Mouse (Mus musculus) E14TG2a.4 (cell line): ENCODE measurements around the gene Arhgap5.
A peak's percentile ranks its signal among the peaks of the same experiment; 100 is the strongest.

Source experiments
- H3K27me3 ChIP-seq: 2 replicates; pipeline ENCODE4 v1.6.1; 2014; ENCODE audit warnings: low read length, control low read depth; ENCODE audit not compliant: insufficient read depth
- H3K36me3 ChIP-seq: 2 replicates; pipeline ENCODE4 v1.6.1; 2014; ENCODE audit warnings: low read length, control low read depth; ENCODE audit not compliant: insufficient read depth
- H3K4me1 ChIP-seq: replicated peaks from 2 replicates; pipeline ENCODE4 v1.6.1; 2014; ENCODE audit warnings: low read depth, low read length, control low read depth
- H3K4me3 ChIP-seq: replicated peaks from 2 replicates; pipeline ENCODE4 v1.5.1; 2014; ENCODE audit warnings: mild to moderate bottlenecking, low read length
- H3K9me3 ChIP-seq: 2 replicates; pipeline ENCODE4 v1.6.1; 2014; ENCODE audit warnings: low read length, control low read depth
- CTCF ChIP-seq: conservative IDR thresholded peaks from 2 replicates; pipeline ENCODE4 v1.5.1; 2014; ENCODE audit warnings: low read length
- NANOG ChIP-seq: IDR thresholded peaks from 2 replicates; pipeline ENCODE4 v1.6.1; 2014; ENCODE audit warnings: borderline replicate concordance, low read length, mixed read lengths
- POU5F1 ChIP-seq: IDR thresholded peaks from 2 replicates; pipeline ENCODE4 v1.6.1; 2014; ENCODE audit warnings: low read length, borderline replicate concordance

The Arhgap5 gene

DNA sequence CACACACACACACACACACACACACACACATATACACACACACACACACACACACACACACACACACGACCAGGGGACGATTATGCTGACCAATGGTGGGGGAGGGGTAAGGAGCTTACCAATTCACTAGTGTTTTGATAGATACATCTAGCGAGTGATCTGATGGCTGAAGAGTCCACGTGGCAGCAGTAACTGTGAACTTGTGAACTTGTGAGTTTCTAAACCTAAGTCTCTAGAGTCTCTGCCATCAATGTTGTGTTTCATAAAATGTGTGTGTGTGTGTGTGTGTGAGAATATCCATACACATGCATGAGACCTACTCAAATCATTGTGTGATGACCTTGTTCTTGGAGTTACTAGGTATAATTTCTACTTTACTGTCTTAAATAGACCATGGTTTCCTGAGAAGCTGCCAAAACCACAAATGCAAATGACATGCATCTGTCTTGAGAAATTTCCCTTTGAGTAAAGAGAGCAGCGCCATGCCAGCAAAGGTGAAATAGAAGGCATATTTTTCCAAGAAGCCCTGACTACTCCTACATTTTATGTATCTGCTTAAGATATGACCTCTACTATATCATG is 21.7 kb upstream of the Arhgap5 start:
- no peaks in the 10 kb centered on the region for H3K36me3 ChIP-seq
- no peaks in the 10 kb centered on the region for H3K9me3 ChIP-seq
- no peak for TF ChIP-seq NANOG
- peaks cover 11% of the 10 kb centered on the region; the same call in 1 of the 2 replicates for H3K4me1 ChIP-seq
- no peaks in the 10 kb centered on the region for H3K27me3 ChIP-seq
- no peak overlapping the region for H3K4me3 ChIP-seq

DNA sequence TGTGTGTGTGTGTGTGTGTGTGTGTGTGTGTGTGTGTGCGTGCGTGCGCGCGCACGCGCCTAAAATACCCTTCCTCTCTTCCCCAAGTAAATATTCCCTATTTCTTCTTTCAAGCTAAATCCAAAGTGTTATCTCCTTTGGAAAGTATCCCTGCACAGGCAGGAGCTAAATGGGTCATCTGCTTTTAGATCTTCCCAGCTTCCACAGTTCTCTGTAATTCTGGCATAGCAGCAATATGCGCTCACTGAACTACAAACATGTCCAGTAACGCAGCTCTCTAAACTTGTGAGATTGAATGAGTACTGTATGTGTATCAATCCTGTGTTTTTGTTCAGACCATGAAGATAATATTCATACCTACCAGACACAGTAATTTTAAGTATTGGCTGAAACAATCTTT is 20.6 kb upstream of the Arhgap5 start:
- Histone ChIP-seq H3K4me1 (peaks cover 11% of the 10 kb centered on the region; the same call in 1 of the 2 replicates), H3K4me3 (no peak overlapping the region), H3K27me3 (no peaks in the 10 kb centered on the region), H3K36me3 (no peaks in the 10 kb centered on the region), H3K9me3 (no peaks in the 10 kb centered on the region)
- TF ChIP-seq NANOG (no peak), POU5F1 (no peak), CTCF (no peak)

DNA sequence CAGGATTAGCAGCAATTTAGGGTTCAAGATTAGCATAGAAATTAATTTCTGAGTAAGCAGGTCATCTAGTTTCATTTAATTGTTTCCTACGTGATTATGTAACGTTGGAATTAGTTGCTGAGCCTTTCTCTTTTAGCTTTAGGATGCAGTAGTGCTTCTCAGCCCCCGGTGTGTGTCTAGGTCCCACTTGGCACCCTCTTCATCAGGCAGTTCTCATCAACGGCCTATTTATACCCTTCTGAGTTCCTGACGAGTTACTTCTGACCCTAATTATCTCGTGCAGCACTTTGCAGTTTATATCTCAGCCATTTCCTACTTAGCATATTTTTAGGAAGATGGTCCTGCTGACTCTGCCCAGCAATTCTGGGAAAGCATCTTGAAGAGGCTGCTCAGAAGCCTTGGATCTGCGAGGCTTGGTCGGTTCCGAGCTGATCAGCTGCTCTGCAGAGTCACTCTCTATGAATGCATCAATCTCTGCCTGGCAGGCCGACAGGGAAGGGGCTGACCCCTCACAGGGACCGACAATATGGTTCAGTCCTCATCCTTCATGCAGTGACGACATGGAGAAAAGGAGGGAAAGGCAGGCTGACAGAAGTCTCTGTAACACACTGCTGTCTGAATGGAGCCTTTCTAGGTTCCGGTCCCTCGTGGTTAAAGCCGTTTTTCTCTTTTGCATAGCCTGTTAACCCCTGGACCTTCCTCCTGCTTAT is 15.4 kb upstream of the Arhgap5 start:
- Histone ChIP-seq H3K9me3 (no peaks in the 10 kb centered on the region), H3K36me3 (no peaks in the 10 kb centered on the region), H3K27me3 (no peaks in the 10 kb centered on the region), H3K4me3 (no peak overlapping the region), H3K4me1 (peaks cover 11% of the 10 kb centered on the region; the same call in 1 of the 2 replicates)
- TF ChIP-seq CTCF (no peak), POU5F1 (no peak), NANOG (no peak)

DNA sequence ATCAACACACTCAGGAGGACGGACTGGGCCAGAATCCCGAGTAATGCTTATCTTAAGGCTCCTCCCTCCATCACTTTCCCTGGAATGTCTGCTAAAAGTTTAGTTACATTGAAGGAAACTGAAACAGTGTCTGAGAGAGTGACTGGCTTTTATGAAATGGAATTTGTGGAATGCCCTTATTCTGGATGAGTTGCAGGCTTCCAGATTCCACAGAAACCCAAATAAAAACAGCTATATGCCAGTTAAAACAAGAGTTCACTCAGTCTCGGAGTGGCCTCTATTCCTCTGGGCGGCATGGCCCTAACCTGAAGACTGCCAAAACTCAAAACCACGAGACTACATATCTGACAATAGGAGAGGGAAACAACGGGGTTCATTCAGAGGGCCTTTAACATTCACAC is 10.5 kb upstream of the Arhgap5 start:
- no peaks in the 10 kb centered on the region for H3K36me3 ChIP-seq
- no peaks in the 10 kb centered on the region for H3K27me3 ChIP-seq
- no peak overlapping the region for H3K4me3 ChIP-seq
- H3K4me1 ChIP-seq = peaks cover 13% of the 10 kb centered on the region
- TF ChIP-seq CTCF (no peak), NANOG (no peak), POU5F1 (no peak)
- no peaks in the 10 kb centered on the region for H3K9me3 ChIP-seq

DNA sequence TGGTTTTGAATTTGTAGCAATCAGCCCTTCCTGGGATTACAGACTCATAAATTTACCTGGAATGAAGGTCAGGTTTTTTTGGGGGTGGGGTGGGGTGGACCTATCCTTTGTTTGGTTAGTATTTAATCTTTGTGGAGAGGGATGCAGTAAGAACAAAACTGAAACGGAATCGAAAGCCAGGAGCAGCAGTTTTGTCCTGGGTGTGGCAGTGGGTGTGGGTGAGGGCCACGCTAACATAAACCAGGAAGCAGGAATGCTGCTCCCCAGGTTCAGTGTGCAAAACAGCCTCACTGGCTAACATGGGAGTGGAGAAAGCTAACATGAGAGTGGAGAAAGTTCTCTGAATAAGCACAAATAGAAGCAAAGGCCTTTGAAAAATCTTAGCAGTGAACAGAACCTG is 6.6 kb upstream of the Arhgap5 start:
- no peaks in the 10 kb centered on the region for H3K36me3 ChIP-seq
- no peaks in the 10 kb centered on the region for H3K9me3 ChIP-seq
- no peak overlapping the region for H3K4me3 ChIP-seq
- peaks cover 14% of the 10 kb centered on the region for H3K4me1 ChIP-seq
- no peak for TF ChIP-seq NANOG
- TF ChIP-seq CTCF = no peak
- no peak for TF ChIP-seq POU5F1
- no peaks in the 10 kb centered on the region for H3K27me3 ChIP-seq

DNA sequence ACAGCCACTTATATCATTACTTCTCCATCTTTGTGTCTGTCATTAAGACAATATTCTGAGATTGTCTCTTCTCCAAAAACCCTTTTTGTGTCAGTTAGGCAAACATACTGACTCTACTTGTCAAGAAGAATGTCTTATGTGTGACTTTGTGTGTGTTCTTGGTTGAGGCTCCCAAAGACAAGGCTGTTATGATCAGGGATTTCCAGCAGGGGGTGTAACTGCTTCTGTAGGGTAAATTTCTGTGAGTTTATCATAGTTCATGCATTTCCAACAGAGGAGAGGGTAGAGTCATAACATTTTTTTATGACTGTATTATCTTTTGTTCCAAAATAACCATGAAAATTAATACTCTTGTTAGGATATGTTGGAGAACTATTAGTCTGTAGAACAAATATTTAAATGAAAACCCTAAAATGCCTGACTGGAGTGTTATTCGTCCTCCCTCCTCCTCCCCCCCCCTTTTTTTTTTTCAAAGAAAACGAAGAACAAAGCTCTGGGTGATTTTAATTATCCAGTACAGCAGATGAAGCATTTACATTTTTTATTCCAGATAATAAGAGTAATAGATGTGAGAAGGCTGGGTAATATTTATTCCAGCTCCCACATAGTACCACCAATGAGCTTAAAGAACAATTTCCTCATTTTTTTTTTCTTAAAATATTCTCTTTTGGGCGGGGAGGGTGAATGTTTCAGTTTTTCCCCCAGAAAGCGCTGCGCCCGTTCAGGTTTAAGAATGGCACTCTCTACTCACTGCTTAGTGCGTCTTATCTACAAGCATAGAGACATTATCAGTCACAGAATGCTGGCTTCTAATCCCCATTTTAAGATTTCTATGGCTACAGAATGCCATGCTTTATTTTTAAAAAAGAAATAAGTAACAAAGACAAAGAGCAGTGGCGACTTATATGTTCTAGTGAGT is 2.6 kb upstream of the Arhgap5 start:
- Histone ChIP-seq H3K36me3 (no peaks in the 10 kb centered on the region), H3K4me3 (no peak overlapping the region), H3K27me3 (no peaks in the 10 kb centered on the region), H3K4me1 (peaks cover 35% of the 10 kb centered on the region), H3K9me3 (no peaks in the 10 kb centered on the region)
- peak; percentile 59 for TF ChIP-seq CTCF
- TF ChIP-seq POU5F1 = no peak

DNA sequence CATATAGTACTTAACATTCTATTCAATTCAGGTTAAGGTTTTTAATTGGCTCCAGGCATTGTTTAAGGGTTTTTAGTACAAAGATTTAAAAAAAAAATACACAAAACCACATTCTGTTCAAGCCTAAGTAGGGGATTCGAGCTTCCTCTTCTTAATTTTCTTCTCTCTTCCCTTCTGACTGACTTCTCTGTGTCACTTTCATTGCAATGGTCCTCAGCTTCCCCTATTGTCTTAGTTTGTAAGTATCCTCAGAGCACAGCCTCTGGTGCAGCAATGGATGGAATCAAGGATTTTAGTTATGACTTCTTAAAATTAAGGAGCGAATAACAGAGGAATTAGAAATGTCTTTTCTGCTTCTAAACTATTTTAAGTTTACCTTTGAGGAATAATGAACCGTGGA is 1.6 kb upstream of the Arhgap5 start:
- H3K36me3 ChIP-seq = no peaks in the 10 kb centered on the region
- 0 out of 2 replicates have a peak overlapping the region, but pooled peaks have one; percentile 92 for H3K4me3 ChIP-seq
- H3K4me1 ChIP-seq = peaks cover 27% of the 10 kb centered on the region
- no peak for TF ChIP-seq NANOG
- TF ChIP-seq CTCF = no peak
- TF ChIP-seq POU5F1 = no peak
- H3K9me3 ChIP-seq = no peaks in the 10 kb centered on the region
- H3K27me3 ChIP-seq = no peaks in the 10 kb centered on the region

DNA sequence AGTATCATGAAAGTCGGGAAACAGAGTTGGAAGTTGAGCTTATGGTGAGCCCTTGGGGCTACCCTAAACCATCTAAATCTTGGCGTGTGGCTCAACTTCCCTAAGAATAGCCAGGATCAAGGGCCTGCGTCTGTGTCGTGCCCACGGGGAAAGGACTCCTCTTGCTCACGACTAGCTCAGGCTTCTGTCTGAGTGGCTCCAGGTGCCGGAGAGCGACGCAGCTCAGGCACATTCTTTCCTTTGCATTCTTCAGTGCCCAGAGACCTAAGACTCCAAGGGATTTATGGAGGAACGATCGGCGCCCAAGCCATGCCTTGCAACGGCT is 679 bp upstream of the Arhgap5 start:
- no peaks in the 10 kb centered on the region for H3K27me3 ChIP-seq
- H3K4me1 ChIP-seq = peaks cover 22% of the 10 kb centered on the region
- TF ChIP-seq CTCF (no peak), POU5F1 (no peak), NANOG (no peak)
- H3K36me3 ChIP-seq = no peaks in the 10 kb centered on the region
- H3K4me3 ChIP-seq = peak overlapping the region; percentile 92
- no peaks in the 10 kb centered on the region for H3K9me3 ChIP-seq
